Mouse (Mus musculus) midbrain, embryonic 13.5 days (tissue): Measurements from ENCODE around the gene Senp5. TPM values are rescaled to one million over a fixed set of nuclear protein-coding genes. Genes with fewer than 3 reads are reported as not detected.
"Not testable (repeated sequence)": the region's sequence is repeated elsewhere in the genome, so short reads cannot be mapped to it uniquely, and the experiment has no call there.

Experiments
- ATAC-seq: fragments of 200-750 bp; cut with Nextera tagmentation; 2 replicates; pipeline ENCODE4 v1.8.0; 2017; ENCODE audit warnings: mild to moderate bottlenecking, moderate TSS enrichment, moderate library complexity
- H3K27ac ChIP-seq: fragments of 300-500 bp; sonication (generic); 2 replicates; pipeline ENCODE4 v1.5.1; 2015; ENCODE audit warnings: inconsistent platforms, mild to moderate bottlenecking, moderate library complexity
- H3K27me3 ChIP-seq: fragments of 300-500 bp; sonication (generic); 2 replicates; pipeline ENCODE4 v1.6.1; 2015; ENCODE audit warnings: mild to moderate bottlenecking, inconsistent platforms
- H3K36me3 ChIP-seq: fragments of 300-500 bp; sonication (generic); 2 replicates; pipeline ENCODE4 v1.6.1; 2015; ENCODE audit warnings: mild to moderate bottlenecking, inconsistent platforms
- H3K4me1 ChIP-seq: fragments of 300-500 bp; sonication (generic); replicated peaks from 2 replicates; pipeline ENCODE4 v1.6.1; 2015; ENCODE audit warnings: inconsistent platforms
- H3K4me2 ChIP-seq: fragments of 300-500 bp; sonication (generic); replicated peaks from 2 replicates; pipeline ENCODE4 v1.6.1; 2015; ENCODE audit warnings: moderate library complexity, mild to moderate bottlenecking, inconsistent platforms
- H3K4me3 ChIP-seq: fragments of 300-500 bp; sonication (generic); replicated peaks from 2 replicates; pipeline ENCODE4 v1.5.1; 2015; ENCODE audit warnings: mild to moderate bottlenecking, inconsistent platforms
- H3K9ac ChIP-seq: fragments of 300-500 bp; sonication (generic); replicated peaks from 2 replicates; pipeline ENCODE4 v1.6.1; 2015; ENCODE audit warnings: mild to moderate bottlenecking, inconsistent platforms
- H3K9me3 ChIP-seq: fragments of 300-500 bp; sonication (generic); 2 replicates; pipeline ENCODE4 v1.6.1; 2016; ENCODE audit warnings: mild to moderate bottlenecking, inconsistent platforms
- WGBS: fragments of 180-500 bp; shearing (Covaris S2); methylation state at CpG from one replicate; pipeline ENCODE4 v1.1.7; 2015; 5-methylcytosine and 5-hydroxymethylcytosine counted together
- polyA plus RNA-seq: library from polyadenylated mRNA; unstranded; fragments of >200 nt; fragmentation: Nextera tagmentation; extraction: Ambion mirVana; gene quantifications from 2 replicates; pipeline ENCODE4 v1.2.1, GENCODE M21; 2015

Senp5 gene
- polyA plus RNA-seq, 1 experiment from 2014 or later = 20.6 TPM

DNA sequence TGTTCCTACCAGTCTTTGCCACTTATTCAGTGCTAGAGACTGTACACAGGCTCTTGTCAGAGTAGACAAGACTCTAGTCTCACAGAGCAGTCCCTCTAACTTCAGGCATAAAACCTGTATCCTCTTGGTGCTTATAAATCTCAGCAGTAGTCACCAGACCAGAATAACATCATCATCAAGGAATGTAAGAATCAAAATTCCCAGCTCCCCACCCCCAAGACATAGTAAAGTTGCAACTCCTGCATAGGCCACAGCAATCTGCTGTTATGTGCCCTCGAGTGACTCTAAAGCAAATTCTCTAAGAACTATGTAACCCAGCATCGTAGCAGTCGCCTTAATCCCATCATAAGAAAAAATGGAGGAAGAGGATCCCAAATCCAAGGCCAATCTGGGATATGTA lies 23.6 kb downstream of the Senp5 start:
- WGBS = 96% methylated on average over 3 of the region's 3 CpGs

DNA sequence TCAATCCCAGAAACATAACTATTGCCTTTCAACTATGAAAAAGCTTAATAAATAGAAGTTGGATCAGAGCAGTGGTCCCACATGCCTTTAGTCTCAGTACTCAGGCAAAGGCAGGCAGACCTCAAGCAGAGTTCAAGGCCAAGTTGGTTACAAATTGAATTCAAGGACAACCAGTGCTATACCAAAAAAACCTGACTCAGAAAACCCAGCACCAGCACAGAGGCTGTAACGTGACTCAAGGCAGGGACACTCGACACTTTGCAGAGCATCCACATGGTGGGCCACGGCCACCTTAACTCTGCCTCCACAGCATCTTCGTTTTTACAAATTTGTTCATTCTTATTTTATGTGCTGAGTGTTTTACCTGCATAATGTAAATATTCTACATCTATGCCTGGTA lies 27.8 kb downstream of the Senp5 start:
- Histone ChIP-seq H3K27ac (no peak overlapping the region), H3K27me3 (no peaks in the 10 kb centered on the region), H3K36me3 (peaks cover 69% of the 10 kb centered on the region), H3K4me1 (no peaks in the 10 kb centered on the region), H3K9ac (no peak overlapping the region), H3K4me3 (no peak overlapping the region), H3K9me3 (no peaks in the 10 kb centered on the region), H3K4me2 (no peak overlapping the region)
- 89% methylated on average over 4 of the region's 4 CpGs for WGBS
- ATAC-seq = no peak

More for the DNA sequence above, 23.6 kb downstream of the Senp5 start:
- no peak overlapping the region for H3K4me3 ChIP-seq
- H3K9ac ChIP-seq = no peak overlapping the region
- H3K4me2 ChIP-seq = no peak overlapping the region
- no peak overlapping the region for H3K27ac ChIP-seq
- peaks cover 46% of the 10 kb centered on the region for H3K36me3 ChIP-seq
- no peak for ATAC-seq
- no peaks in the 10 kb centered on the region for H3K4me1 ChIP-seq
- H3K27me3 ChIP-seq = no peaks in the 10 kb centered on the region
- no peaks in the 10 kb centered on the region for H3K9me3 ChIP-seq

DNA sequence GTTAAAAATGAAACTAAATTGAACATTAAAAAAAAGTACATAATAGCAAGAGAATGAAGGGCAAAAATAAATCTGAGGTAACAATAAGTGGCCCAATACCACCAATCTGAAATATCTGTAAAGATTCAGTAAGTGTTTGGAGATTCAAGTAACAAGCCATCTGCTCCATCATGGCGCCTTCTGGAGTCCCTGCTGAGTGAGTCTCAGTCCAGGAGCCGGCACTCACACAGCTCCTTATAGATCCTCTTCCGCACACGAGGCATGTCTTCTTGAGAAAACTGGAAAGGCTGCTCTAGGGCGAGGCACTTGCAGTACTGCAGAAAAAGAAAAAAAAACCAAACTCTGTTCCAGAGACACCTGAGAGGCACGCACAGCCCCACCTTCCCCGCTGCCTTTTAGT lies 39.9 kb downstream of the Senp5 start:
- Histone ChIP-seq H3K36me3 (peaks cover 84% of the 10 kb centered on the region), H3K27ac (no peak overlapping the region), H3K27me3 (no peaks in the 10 kb centered on the region), H3K4me2 (no peak overlapping the region), H3K4me3 (no peak overlapping the region), H3K9ac (no peak overlapping the region), H3K4me1 (no peaks in the 10 kb centered on the region), H3K9me3 (no peaks in the 10 kb centered on the region)
- WGBS = 88% methylated on average over 7 of the region's 7 CpGs
- ATAC-seq = no peak

DNA sequence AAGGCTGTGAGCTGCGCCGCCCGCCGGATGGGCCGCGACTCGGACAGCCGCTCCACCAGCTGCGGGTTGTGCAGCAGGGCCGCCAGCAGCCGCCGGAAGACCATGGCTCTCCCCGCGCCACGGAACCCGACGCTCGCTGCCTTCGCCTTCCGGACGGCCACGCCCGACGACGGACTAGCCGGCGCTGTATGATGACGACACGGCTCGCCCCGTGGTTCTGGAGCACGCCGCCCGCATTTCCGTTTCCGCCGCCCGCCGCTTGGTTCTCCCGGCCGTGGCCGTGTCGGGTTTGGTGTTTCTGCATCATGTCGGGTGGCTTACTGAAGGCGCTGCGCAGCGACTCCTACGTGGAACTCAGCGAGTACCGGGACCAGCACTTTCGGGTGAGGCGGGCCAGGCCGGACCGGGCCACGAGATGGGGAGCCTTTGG lies 54.7 kb downstream of the Senp5 start, which contains the start of the genes 0610012G03Rik and Ncbp2:
Gene 0610012G03Rik (minus strand): TSS at position 150 of the 430 bp plus-strand sequence.
Gene Ncbp2 (plus strand): TSS at position 169 of the 430 bp plus-strand sequence.
- Histone ChIP-seq H3K4me1 (peaks cover 52% of the 10 kb centered on the region), H3K4me3 (peak within 1 kb of the TSS; percentile 72), H3K36me3 (peaks cover 34% of the 10 kb centered on the region), H3K9me3 (no peaks in the 10 kb centered on the region), H3K9ac (peak within 1 kb of the TSS; percentile 85), H3K27me3 (no peaks in the 10 kb centered on the region), H3K4me2 (peak within 1 kb of the TSS; percentile 86), H3K27ac (peak within 1 kb of the TSS; percentile 90)
- WGBS = under 1% methylated on average over 55 of the region's 55 CpGs
- ATAC-seq = peak; percentile 92

DNA sequence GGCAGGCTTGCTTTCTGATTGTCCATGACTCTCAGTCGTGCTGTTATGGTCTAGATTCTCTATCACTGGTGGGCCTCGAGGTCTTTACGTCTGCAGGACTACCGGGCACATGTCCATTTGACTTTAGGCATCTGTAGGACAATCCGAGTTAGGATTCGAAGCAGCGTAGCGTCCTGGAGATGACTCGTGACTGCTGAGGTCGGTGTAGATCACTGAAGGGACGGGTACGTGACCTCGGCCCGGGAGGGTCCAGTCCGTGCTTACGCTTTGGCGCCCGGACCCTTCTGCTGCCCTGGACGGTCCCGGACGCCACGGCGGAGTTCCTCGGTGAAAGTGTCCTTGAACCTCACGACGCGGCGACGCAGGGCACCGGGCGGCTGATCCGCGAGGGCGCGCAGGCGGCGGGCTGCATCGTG lies 55.2 kb downstream of the Senp5 start:
- peak overlapping the region; percentile 85 for H3K9ac ChIP-seq
- H3K4me3 ChIP-seq = peak overlapping the region; percentile 72
- under 1% methylated on average over 38 of the region's 38 CpGs for WGBS
- H3K4me1 ChIP-seq = peaks cover 52% of the 10 kb centered on the region
- no peaks in the 10 kb centered on the region for H3K9me3 ChIP-seq
- peaks cover 34% of the 10 kb centered on the region for H3K36me3 ChIP-seq
- no peaks in the 10 kb centered on the region for H3K27me3 ChIP-seq
- H3K27ac ChIP-seq = peak overlapping the region; percentile 90
- no peak for ATAC-seq
- H3K4me2 ChIP-seq = peak overlapping the region; percentile 86

GRCm38 (mm10) chr16:31947333-31947732 lies 55.8 kb downstream of the Senp5 start:
- peak overlapping the region; percentile 90; the same call in 1 of the 2 replicates for H3K27ac ChIP-seq
- H3K9me3 ChIP-seq = no peaks in the 10 kb centered on the region
- H3K4me3 ChIP-seq = peak overlapping the region; percentile 72
- ATAC-seq = no peak
- H3K4me1 ChIP-seq = peaks cover 52% of the 10 kb centered on the region
- peak overlapping the region; percentile 85 for H3K9ac ChIP-seq
- WGBS = 37% methylated on average over 8 of the region's 8 CpGs
- H3K27me3 ChIP-seq = no peaks in the 10 kb centered on the region
- peak overlapping the region; percentile 86 for H3K4me2 ChIP-seq
- peaks cover 34% of the 10 kb centered on the region for H3K36me3 ChIP-seq

GRCm38 (mm10) chr16:31945986-31946385 lies 57.1 kb downstream of the Senp5 start:
- not testable (repeated sequence) for H3K9me3 ChIP-seq, H3K27me3 ChIP-seq, ATAC-seq, H3K27ac ChIP-seq
- WGBS = 92% methylated on average over 6 of the region's 6 CpGs
- H3K4me3 ChIP-seq = 0 out of 2 replicates have a peak overlapping the region, but pooled peaks have one; percentile 72
- 0 out of 2 replicates have a peak overlapping the region, but pooled peaks have one; percentile 5 for H3K9ac ChIP-seq
- peak overlapping the region; percentile 86 for H3K4me2 ChIP-seq
- peaks cover 23% of the 10 kb centered on the region for H3K36me3 ChIP-seq
- peaks cover 52% of the 10 kb centered on the region for H3K4me1 ChIP-seq

GRCm38 (mm10) chr16:31945372-31945771 lies 57.7 kb downstream of the Senp5 start:
- Histone ChIP-seq H3K9ac (no peak overlapping the region), H3K4me3 (no peak overlapping the region), H3K4me1 (peaks cover 52% of the 10 kb centered on the region), H3K9me3 (no peaks in the 10 kb centered on the region), H3K4me2 (no peak overlapping the region), H3K27ac (no peak overlapping the region), H3K27me3 (no peaks in the 10 kb centered on the region), H3K36me3 (peaks cover 18% of the 10 kb centered on the region)
- no peak for ATAC-seq
- WGBS = 89% methylated on average over 6 of the region's 6 CpGs

GRCm38 (mm10) chr16:31944698-31945255 lies 58.3 kb downstream of the Senp5 start:
- no peak overlapping the region for H3K9ac ChIP-seq
- H3K36me3 ChIP-seq = peaks cover 13% of the 10 kb centered on the region
- no peak overlapping the region for H3K4me2 ChIP-seq
- H3K9me3 ChIP-seq = no peaks in the 10 kb centered on the region
- no peak overlapping the region for H3K27ac ChIP-seq
- ATAC-seq = no peak
- H3K27me3 ChIP-seq = no peaks in the 10 kb centered on the region
- H3K4me3 ChIP-seq = no peak overlapping the region
- 93% methylated on average over 12 of the region's 12 CpGs for WGBS
- peaks cover 50% of the 10 kb centered on the region for H3K4me1 ChIP-seq

- no peak overlapping the region; the same call in 1 of the 2 replicates for H3K4me3 ChIP-seq
- peak; percentile 19 for ATAC-seq
Measured at GRCm38 (mm10) chr16:31943980-31944379, 59.1 kb downstream of the Senp5 start.

DNA sequence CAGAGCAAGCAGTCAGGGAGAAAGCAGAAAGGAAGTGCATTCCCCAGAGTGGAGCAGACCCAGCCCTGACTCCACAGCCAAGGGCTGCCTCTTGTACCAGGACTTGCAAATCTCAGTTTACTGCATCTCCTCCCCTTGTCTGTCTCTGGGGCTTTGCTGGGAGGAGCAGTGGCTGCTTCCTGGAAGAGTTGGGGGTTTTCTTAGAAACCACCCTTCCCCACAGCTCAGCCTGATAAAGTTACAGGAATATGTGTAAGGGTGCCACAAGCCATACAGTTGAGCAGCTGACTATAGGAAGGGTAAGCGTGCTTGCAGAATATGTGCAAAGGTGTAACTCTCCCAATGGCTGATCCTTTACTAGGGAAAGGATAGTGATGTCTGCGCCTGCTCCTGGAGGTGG lies 62.5 kb downstream of the Senp5 start:
- Histone ChIP-seq H3K4me2 (no peak overlapping the region), H3K36me3 (peaks cover 10% of the 10 kb centered on the region), H3K9me3 (no peaks in the 10 kb centered on the region), H3K27me3 (peaks cover 10% of the 10 kb centered on the region), H3K27ac (no peak overlapping the region), H3K4me3 (no peak overlapping the region), H3K9ac (no peak overlapping the region), H3K4me1 (peaks cover 20% of the 10 kb centered on the region)
- WGBS = 63% methylated on average over 2 of the region's 2 CpGs
- no peak for ATAC-seq

More at GRCm38 (mm10) chr16:31943980-31944379, 59.1 kb downstream of the Senp5 start:
- Histone ChIP-seq H3K4me1 (peaks cover 42% of the 10 kb centered on the region), H3K4me2 (no peak overlapping the region), H3K9me3 (no peaks in the 10 kb centered on the region), H3K27me3 (no peaks in the 10 kb centered on the region), H3K36me3 (peaks cover 13% of the 10 kb centered on the region), H3K27ac (0 out of 2 replicates have a peak overlapping the region, but pooled peaks have one; percentile 16), H3K9ac (no peak overlapping the region)
- WGBS = 2% methylated on average over 10 of the region's 10 CpGs

GRCm38 (mm10) chr16:31938856-31939255 lies 64.2 kb downstream of the Senp5 start:
- peaks cover 20% of the 10 kb centered on the region for H3K27me3 ChIP-seq
- ATAC-seq = no peak
- H3K4me1 ChIP-seq = peaks cover 22% of the 10 kb centered on the region
- H3K9ac ChIP-seq = no peak overlapping the region
- no peaks in the 10 kb centered on the region for H3K9me3 ChIP-seq
- H3K36me3 ChIP-seq = no peaks in the 10 kb centered on the region
- no peak overlapping the region for H3K4me2 ChIP-seq
- H3K4me3 ChIP-seq = no peak overlapping the region
- WGBS = 77% methylated on average over 6 of the region's 6 CpGs
- H3K27ac ChIP-seq = no peak overlapping the region
